Mouse (Mus musculus): ENCODE data around the gene Pik3r2. TPM values are rescaled to one million over a fixed set of nuclear protein-coding genes. Genes with fewer than 3 reads are reported as not detected.

Pik3r2 gene
- total and polyA plus RNA-seq, 3 experiments = 23.7 to 37.8 TPM; not detected in 1

DNA sequence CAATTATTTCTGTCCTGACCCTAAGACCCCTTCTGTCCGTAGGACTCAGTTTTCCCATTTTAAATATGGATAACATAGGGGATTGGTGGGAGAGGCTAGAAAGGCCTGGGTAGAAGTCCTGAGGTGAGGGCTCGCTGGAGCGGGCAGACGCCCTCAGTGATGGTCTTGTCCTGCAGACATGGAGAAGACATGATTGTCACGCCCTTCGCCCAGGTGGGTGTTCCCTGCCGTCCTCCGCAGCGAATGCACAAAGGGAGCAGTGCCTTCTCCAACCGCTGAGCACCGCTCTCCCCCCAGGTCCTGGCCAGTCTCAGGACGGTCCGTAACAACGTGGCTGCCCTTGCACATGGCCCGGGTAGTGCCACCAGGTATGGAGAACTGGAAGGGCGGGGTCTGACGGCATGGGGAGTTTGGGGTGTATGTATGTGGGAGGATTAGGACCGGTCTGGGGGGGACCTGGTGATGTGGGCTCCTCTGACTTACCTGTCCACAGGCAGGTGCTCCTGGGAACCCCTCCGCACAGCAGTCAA lies 30.8 kb downstream of the Pik3r2 start:
- Histone ChIP-seq H3K4me3 (ENCODE audit: control insufficient read depth in 1 of 2, insufficient read depth in 1 of 2, low read depth in 2 of 2, low read length in 2 of 2) (no peak overlapping the region), H3K36me3 (ENCODE audit: control insufficient read depth in 1 of 2, insufficient read depth in 2 of 2, low read length in 2 of 2) (no peaks in the 10 kb centered on the region), H3K27me3 (ENCODE audit: control insufficient read depth in 1 of 2, insufficient read depth in 2 of 2, low read length in 2 of 2) (no peaks in the 10 kb centered on the region; a peak in 1 of 4 replicates)

DNA sequence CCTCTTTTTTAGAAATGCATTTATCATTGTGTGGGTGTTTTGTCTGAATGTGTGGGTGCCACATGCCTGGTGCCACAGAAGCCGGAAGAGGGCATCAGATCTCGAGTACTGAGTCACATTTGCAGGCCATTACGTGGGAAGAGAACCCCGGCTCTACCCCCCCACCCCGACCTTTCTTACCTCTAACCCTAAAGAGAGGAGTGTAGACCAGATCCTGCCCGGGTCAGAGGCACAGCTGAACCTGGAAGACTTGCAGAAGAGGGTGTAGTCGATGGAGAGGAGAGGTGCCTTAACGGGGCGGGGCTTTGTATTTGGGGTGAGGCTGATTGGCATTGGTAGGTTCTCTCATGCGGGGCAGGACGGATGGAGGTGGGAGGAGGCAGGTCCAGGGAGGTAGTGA lies 31.7 kb downstream of the Pik3r2 start:
- no peak for TF ChIP-seq CTCF (IDR thresholded peaks at IDR 0.05 in 2 of 3, conservative IDR thresholded peaks at IDR 0.05 in 1 of 3; ENCODE audit: control insufficient read depth in 1 of 3, insufficient read depth in 1 of 3, low read depth in 2 of 3, low read length in 3 of 3, poor library complexity in 1 of 3, severe bottlenecking in 1 of 3)
- TF ChIP-seq TAL1 (IDR thresholded peaks at IDR 0.05; ENCODE audit: low read length) = no peak
- no peak for TF ChIP-seq EP300 (IDR thresholded peaks at IDR 0.05; ENCODE audit: low read depth in 1 of 2, low read length in 2 of 2)
- TF ChIP-seq SMC3 (IDR thresholded peaks at IDR 0.05; ENCODE audit: low read depth, low read length) = no peak
- TF ChIP-seq ZNF384 (IDR thresholded peaks at IDR 0.05; ENCODE audit: low read depth, low read length) = no peak
- no peak for TF ChIP-seq UBTF (IDR thresholded peaks at IDR 0.05; ENCODE audit: borderline replicate concordance, insufficient read depth, low read depth, low read length)
- no peak for TF ChIP-seq ETS1 (IDR thresholded peaks at IDR 0.05; ENCODE audit: low read depth, low read length)
- TF ChIP-seq MAFK (IDR thresholded peaks at IDR 0.05; ENCODE audit: borderline replicate concordance, low read depth, low read length) = no peak
- no peak for TF ChIP-seq RCOR1 (IDR thresholded peaks at IDR 0.05; ENCODE audit: low read depth, low read length)
- TF ChIP-seq ELF1 (IDR thresholded peaks at IDR 0.05; ENCODE audit: low read depth, low read length) = no peak
- no peak for TF ChIP-seq TCF12 (IDR thresholded peaks at IDR 0.05; ENCODE audit: low read depth, low read length)
- no peak for TF ChIP-seq JUND (IDR thresholded peaks at IDR 0.05; ENCODE audit: low read depth, low read length)
- no peak for TF ChIP-seq MAZ (IDR thresholded peaks at IDR 0.05; ENCODE audit: low read depth, low read length)
- Histone ChIP-seq H3K9me3 (replicated peaks; ENCODE audit: insufficient read depth, low read length) (no peaks in the 10 kb centered on the region), H3K4me1 (ENCODE audit: control insufficient read depth in 1 of 2, insufficient read depth in 2 of 2, low read length in 2 of 2) (no peaks in the 10 kb centered on the region), H3K4me3 (ENCODE audit: control insufficient read depth in 1 of 2, insufficient read depth in 1 of 2, low read depth in 2 of 2, low read length in 2 of 2) (no peak overlapping the region), H3K79me2 (ENCODE audit: control insufficient read depth, insufficient read depth, low read length, poor library complexity) (no peaks in the 10 kb centered on the region), H3K9ac (ENCODE audit: control insufficient read depth, low read depth, low read length, poor library complexity, severe bottlenecking) (no peak overlapping the region), H3K36me3 (ENCODE audit: control insufficient read depth in 1 of 2, insufficient read depth in 2 of 2, low read length in 2 of 2) (no peaks in the 10 kb centered on the region), H3K27ac (ENCODE audit: control insufficient read depth, low read depth, low read length) (no peak overlapping the region), H3K27me3 (ENCODE audit: control insufficient read depth in 1 of 2, insufficient read depth in 2 of 2, low read length in 2 of 2) (peaks cover 0 to 1% of the 10 kb centered on the region in 2 experiments; a peak in 2 of 4 replicates)
- no peak for DNase-seq (ENCODE audit: low read depth, low spot score)

More for the DNA sequence above, 30.8 kb downstream of the Pik3r2 start:
- no peak overlapping the region for H3K27ac ChIP-seq (ENCODE audit: control insufficient read depth, low read depth, low read length)
- DNase-seq (ENCODE audit: low read depth, low spot score) = no peak
- no peak for TF ChIP-seq ELF1 (IDR thresholded peaks at IDR 0.05; ENCODE audit: low read depth, low read length)
- TF ChIP-seq UBTF (IDR thresholded peaks at IDR 0.05; ENCODE audit: borderline replicate concordance, insufficient read depth, low read depth, low read length) = no peak
- TF ChIP-seq RAD21 (IDR thresholded peaks at IDR 0.05; ENCODE audit: low read depth, low read length) = no peak
- no peak for TF ChIP-seq HCFC1 (IDR thresholded peaks at IDR 0.05; ENCODE audit: low read depth, low read length)
- TF ChIP-seq TCF12 (IDR thresholded peaks at IDR 0.05; ENCODE audit: low read depth, low read length) = no peak
- TF ChIP-seq USF2 (IDR thresholded peaks at IDR 0.05; ENCODE audit: borderline replicate concordance in 1 of 2, insufficient read depth in 1 of 2, low read depth in 1 of 2, low read length in 2 of 2) = no peak
- no peak for TF ChIP-seq USF1 (IDR thresholded peaks at IDR 0.05; ENCODE audit: low read depth, low read length)
- TF ChIP-seq ETS1 (IDR thresholded peaks at IDR 0.05; ENCODE audit: low read depth, low read length) = no peak
- TF ChIP-seq JUND (IDR thresholded peaks at IDR 0.05; ENCODE audit: low read depth, low read length) = no peak
- TF ChIP-seq SIN3A (IDR thresholded peaks at IDR 0.05; ENCODE audit: low read length) = no peak
- TF ChIP-seq CTCF (IDR thresholded peaks at IDR 0.05 in 2 of 3, conservative IDR thresholded peaks at IDR 0.05 in 1 of 3; ENCODE audit: control insufficient read depth in 1 of 3, insufficient read depth in 1 of 3, low read depth in 2 of 3, low read length in 3 of 3, poor library complexity in 1 of 3, severe bottlenecking in 1 of 3) = no peak
- no peak for TF ChIP-seq KAT2A (conservative IDR thresholded peaks at IDR 0.05; ENCODE audit: low read depth, low read length)
- TF ChIP-seq MYC (IDR thresholded peaks at IDR 0.05; ENCODE audit: low read depth, low read length) = no peak
- no peak for TF ChIP-seq POLR2AphosphoS2 (IDR thresholded peaks at IDR 0.05; ENCODE audit: low read length)
- TF ChIP-seq POLR2A (IDR thresholded peaks at IDR 0.05; ENCODE audit: control insufficient read depth in 1 of 2, insufficient read depth in 1 of 2, low read depth in 1 of 2, low read length in 2 of 2, poor library complexity in 1 of 2) = no peak
- TF ChIP-seq GABPA (IDR thresholded peaks at IDR 0.05; ENCODE audit: low read depth, low read length) = no peak
- TF ChIP-seq MYB (IDR thresholded peaks at IDR 0.05; ENCODE audit: low read depth, low read length) = no peak
- TF ChIP-seq BHLHE40 (IDR thresholded peaks at IDR 0.05; ENCODE audit: borderline replicate concordance, low read depth, low read length) = no peak
- no peak for TF ChIP-seq MEF2A (IDR thresholded peaks at IDR 0.05; ENCODE audit: extremely low read depth, insufficient replicate concordance, low read depth, low read length, poor library complexity, severe bottlenecking)
- H3K79me2 ChIP-seq (ENCODE audit: control insufficient read depth, insufficient read depth, low read length, poor library complexity) = no peaks in the 10 kb centered on the region
- no peaks in the 10 kb centered on the region for H3K9me3 ChIP-seq (replicated peaks; ENCODE audit: insufficient read depth, low read length)
- H3K4me1 ChIP-seq (ENCODE audit: control insufficient read depth in 1 of 2, insufficient read depth in 2 of 2, low read length in 2 of 2) = no peaks in the 10 kb centered on the region
- no peak overlapping the region for H3K9ac ChIP-seq (ENCODE audit: control insufficient read depth, low read depth, low read length, poor library complexity, severe bottlenecking)
